Mouse (Mus musculus) hindbrain, postnatal 0 days (tissue): ENCODE measurements around the gene Rab38. TPM values are rescaled to one million over a fixed set of nuclear protein-coding genes. Genes with fewer than 3 reads are reported as not detected.

Source experiments
- ATAC-seq: fragments of 200-750 bp; cut with Nextera tagmentation; 2 replicates; pipeline ENCODE4 v1.8.0; 2017; ENCODE audit warnings: mild to moderate bottlenecking, moderate TSS enrichment, moderate library complexity
- DNase-seq: peaks from one replicate; pipeline ENCODE4 v3.0.0-alpha.2; 2015; ENCODE audit warnings: low spot score
- H3K27ac ChIP-seq: fragments of 300-500 bp; sonication (generic); 2 replicates; pipeline ENCODE4 v1.5.1; 2014; ENCODE audit warnings: mild to moderate bottlenecking
- H3K27me3 ChIP-seq: fragments of 300-500 bp; sonication (generic); 2 replicates; pipeline ENCODE4 v1.6.1; 2014; ENCODE audit warnings: low read length, mixed read lengths; ENCODE audit not compliant: insufficient read depth
- H3K36me3 ChIP-seq: fragments of 300-500 bp; sonication (generic); 2 replicates; pipeline ENCODE4 v1.6.1; 2014; ENCODE audit warnings: low read length, mixed read lengths; ENCODE audit not compliant: insufficient read depth
- H3K4me1 ChIP-seq: fragments of 300-500 bp; sonication (generic); 2 replicates; pipeline ENCODE4 v1.6.1; 2014; ENCODE audit warnings: antibody characterized with exemption, low read length, mixed read lengths; ENCODE audit not compliant: insufficient read depth
- H3K4me2 ChIP-seq: fragments of 300-500 bp; sonication (generic); 2 replicates; pipeline ENCODE4 v1.6.1; 2014; ENCODE audit warnings: low read depth, mild to moderate bottlenecking, low read length, moderate library complexity, mixed read lengths
- H3K4me3 ChIP-seq: fragments of 300-500 bp; sonication (generic); 2 replicates; pipeline ENCODE4 v1.5.1; 2014; ENCODE audit warnings: low read length
- H3K9ac ChIP-seq: fragments of 300-500 bp; sonication (generic); replicated peaks from 2 replicates; pipeline ENCODE4 v1.6.1; 2014; ENCODE audit warnings: mild to moderate bottlenecking, low read length, moderate library complexity, mixed read lengths
- H3K9me3 ChIP-seq: fragments of 300-500 bp; sonication (generic); 2 replicates; pipeline ENCODE4 v1.6.1; 2016; ENCODE audit warnings: low read length, mixed read lengths
- CTCF ChIP-seq: IDR thresholded peaks from 2 replicates; pipeline ENCODE4 v1.5.1; 2016; ENCODE audit warnings: antibody characterized with exemption, control low read depth, low read depth
- whole genome bisulfite sequencing: fragments of 180-500 bp; shearing (Covaris S2); extraction: QIAGEN DNeasy Blood & Tissue Kit; methylation state at CpG from one replicate; pipeline ENCODE4 v1.1.7; 2014; 5-methylcytosine and 5-hydroxymethylcytosine counted together
- polyA plus RNA-seq: library from polyadenylated mRNA; unstranded; fragments of >200 nt; fragmentation: Nextera tagmentation; extraction: Ambion mirVana; gene quantifications from 2 replicates; pipeline ENCODE4 v1.2.1, GENCODE M21; 2015
- total RNA-seq: library from RNA; depleted of rRNA; stranded (reverse); fragments of >200 nt; gene quantifications from 2 replicates; pipeline ENCODE4 v1.2.3, GENCODE M21; 2014; rRNA removed

Gene Rab38
- 1.4 and 2.0 TPM in 2 replicates for total RNA-seq
- polyA plus RNA-seq, result 2.0 and 2.3 TPM in 2 replicates

DNA sequence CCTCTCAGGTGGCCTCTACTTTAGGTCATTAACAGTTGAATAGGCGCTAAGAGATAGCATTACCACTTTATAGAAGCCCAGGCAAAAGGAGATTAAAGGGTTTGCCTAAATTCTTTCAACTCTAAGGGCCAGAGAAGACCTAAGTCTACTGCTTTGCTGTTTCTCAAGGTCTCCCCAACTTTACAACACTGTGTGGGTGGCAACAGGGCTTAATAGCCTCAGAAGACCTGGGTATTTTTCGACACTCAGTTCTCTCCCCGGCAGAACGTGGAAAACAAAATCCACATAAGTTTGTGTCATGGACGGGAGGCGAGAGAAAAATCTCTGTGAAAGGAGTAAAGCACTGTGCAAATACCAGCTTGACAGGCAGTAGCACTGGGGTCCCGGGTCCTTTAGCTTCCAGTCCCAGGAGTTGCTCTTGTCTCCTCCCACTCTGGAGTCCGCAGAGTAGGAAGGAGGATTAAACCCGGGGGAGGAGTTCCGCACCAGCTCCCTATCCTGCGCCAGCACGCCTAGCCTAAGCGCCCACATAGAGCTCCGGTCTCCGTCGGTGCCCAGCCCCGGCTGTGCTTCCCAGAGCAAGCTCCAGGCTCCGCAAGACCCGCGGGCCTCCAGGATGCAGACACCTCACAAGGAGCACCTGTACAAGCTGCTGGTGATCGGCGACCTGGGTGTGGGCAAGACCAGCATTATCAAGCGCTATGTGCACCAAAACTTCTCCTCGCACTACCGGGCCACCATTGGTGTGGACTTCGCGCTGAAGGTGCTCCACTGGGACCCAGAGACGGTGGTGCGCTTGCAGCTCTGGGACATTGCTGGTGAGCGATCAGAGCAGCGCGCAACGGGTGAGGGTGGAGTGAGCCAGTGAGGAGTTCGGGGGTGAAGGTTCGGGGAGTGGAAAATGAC, at the start of gene Rab38:
Rab38 (plus strand) TSS at position 488 of the 906 bp plus-strand sequence.
- TF ChIP-seq CTCF, result no peak
- ATAC-seq, result peak; percentile 89
- H3K4me1 ChIP-seq, result no peaks in the 10 kb centered on the region
- H3K9ac ChIP-seq, result peak within 1 kb of the TSS; percentile 31
- no peaks in the 10 kb centered on the region for H3K9me3 ChIP-seq
- H3K4me2 ChIP-seq, result peak within 1 kb of the TSS; percentile 81
- 2% methylated on average over 35 of the region's 35 CpGs for WGBS
- no peaks in the 10 kb centered on the region for H3K36me3 ChIP-seq
- peak; percentile 61 for DNase-seq
- no peak within 1 kb of the TSS for H3K27ac ChIP-seq
- peak within 1 kb of the TSS; percentile 52 for H3K4me3 ChIP-seq
- peaks cover 4% of the 10 kb centered on the region; the same call in 1 of the 2 replicates for H3K27me3 ChIP-seq

DNA sequence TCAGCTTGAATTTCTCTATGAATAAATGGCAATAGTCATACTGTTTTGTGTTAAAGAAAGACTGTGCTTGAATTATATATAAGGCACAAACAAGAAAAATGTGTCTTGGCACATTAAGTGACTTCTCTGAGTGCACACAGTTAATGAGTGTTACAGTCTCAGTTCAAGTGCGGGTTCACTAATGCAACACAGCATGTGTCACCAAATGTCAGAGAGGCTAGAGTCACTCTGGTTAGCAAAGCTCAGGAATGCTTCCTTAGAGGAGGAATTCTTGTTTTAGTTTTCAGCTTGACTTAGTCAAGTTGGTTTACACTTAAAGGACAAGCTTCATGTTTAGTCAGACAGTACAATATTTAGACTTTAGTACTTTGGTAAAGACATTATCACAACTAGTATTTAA, 35.5 kb upstream of the Rab38 start:
- 51% methylated on average over 1 of the region's 1 CpGs for WGBS
- H3K9ac ChIP-seq, result no peak overlapping the region
- no peak overlapping the region for H3K4me3 ChIP-seq
- no peak for TF ChIP-seq CTCF
- H3K4me2 ChIP-seq, result no peak overlapping the region
- ATAC-seq (no peak), DNase-seq (no peak)
- H3K36me3 ChIP-seq, result no peaks in the 10 kb centered on the region
- H3K9me3 ChIP-seq, result no peaks in the 10 kb centered on the region
- no peak overlapping the region for H3K27ac ChIP-seq
- H3K27me3 ChIP-seq, result no peaks in the 10 kb centered on the region
- no peaks in the 10 kb centered on the region for H3K4me1 ChIP-seq

DNA sequence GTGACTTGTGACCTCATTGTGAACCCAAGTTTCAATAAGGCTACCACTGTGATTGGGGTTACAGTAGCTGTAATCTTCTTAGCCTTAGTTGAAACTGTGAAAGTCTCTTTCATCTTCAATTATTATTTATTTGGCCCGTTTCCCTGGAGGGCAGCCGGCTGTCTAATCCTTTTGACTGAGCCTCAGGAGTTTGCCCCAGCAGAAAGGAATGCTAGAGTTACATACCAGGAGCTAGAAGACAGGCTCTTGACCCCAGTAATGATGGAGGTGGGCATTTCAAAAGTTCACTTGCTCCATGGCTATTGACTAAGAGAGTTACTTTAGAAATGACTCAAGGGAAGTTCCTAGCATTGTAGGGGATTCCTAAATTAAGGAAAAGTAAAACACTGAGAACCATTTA, 34.3 kb upstream of the Rab38 start:
- 49% methylated on average over 2 of the region's 2 CpGs for WGBS
- H3K27me3 ChIP-seq, result no peaks in the 10 kb centered on the region
- no peaks in the 10 kb centered on the region for H3K9me3 ChIP-seq
- DNase-seq (no peak), ATAC-seq (no peak)
- TF ChIP-seq CTCF, result no peak
- H3K4me3 ChIP-seq, result no peak overlapping the region
- H3K36me3 ChIP-seq, result no peaks in the 10 kb centered on the region
- H3K9ac ChIP-seq, result no peak overlapping the region
- H3K4me1 ChIP-seq, result no peaks in the 10 kb centered on the region
- no peak overlapping the region for H3K27ac ChIP-seq
- no peak overlapping the region for H3K4me2 ChIP-seq

DNA sequence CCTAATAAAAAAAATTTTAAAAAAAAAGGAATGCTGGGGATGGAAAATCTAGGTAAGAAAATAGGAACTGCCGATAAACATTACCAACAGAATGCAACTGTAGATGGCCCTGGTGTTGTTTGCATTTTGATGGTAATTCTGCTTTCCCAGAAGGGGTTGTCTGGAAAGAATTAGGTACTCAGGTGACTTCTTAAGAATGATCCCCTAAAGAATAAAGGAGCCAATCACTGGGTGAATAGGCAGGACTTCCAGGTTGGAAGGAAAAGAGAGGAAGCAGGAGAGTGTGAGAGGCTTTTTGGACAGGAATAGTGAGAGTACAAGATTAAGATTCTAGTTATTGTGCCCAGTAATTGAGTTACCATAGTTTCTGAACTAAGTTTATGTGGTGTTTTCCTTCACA, 24.8 kb upstream of the Rab38 start:
- no peak overlapping the region for H3K4me3 ChIP-seq
- no peak for TF ChIP-seq CTCF
- no peaks in the 10 kb centered on the region for H3K36me3 ChIP-seq
- no peaks in the 10 kb centered on the region for H3K4me1 ChIP-seq
- H3K9ac ChIP-seq, result no peak overlapping the region
- no peak overlapping the region for H3K27ac ChIP-seq
- ATAC-seq (no peak), DNase-seq (no peak)
- no peaks in the 10 kb centered on the region for H3K9me3 ChIP-seq
- no peaks in the 10 kb centered on the region for H3K27me3 ChIP-seq
- 94% methylated on average over 1 of the region's 1 CpGs for WGBS
- H3K4me2 ChIP-seq, result no peak overlapping the region

DNA sequence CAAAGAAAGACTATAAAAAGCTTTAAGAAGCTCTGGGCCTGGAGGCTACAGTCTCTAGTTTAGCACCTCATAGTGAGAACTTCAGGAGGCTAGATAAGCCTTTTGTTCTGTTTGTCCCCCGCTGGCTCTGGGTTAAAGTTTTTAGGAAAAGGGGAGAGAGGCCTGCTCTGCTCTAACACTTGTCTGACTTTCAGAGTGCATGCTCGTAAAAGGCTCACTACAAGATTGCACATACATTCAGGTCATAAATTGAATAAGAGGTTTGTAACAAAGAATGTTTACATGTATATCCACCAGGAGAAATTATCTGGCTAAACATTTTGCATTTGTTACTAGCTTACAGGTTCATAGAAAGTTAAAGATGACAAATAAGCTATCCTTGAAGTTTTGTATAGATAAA, 23.6 kb upstream of the Rab38 start:
- H3K4me1 ChIP-seq, result no peaks in the 10 kb centered on the region
- no peak overlapping the region for H3K9ac ChIP-seq
- no peak for TF ChIP-seq CTCF
- 90% methylated on average over 2 of the region's 2 CpGs for WGBS
- no peak overlapping the region for H3K27ac ChIP-seq
- H3K4me2 ChIP-seq, result no peak overlapping the region
- no peaks in the 10 kb centered on the region for H3K36me3 ChIP-seq
- H3K9me3 ChIP-seq, result no peaks in the 10 kb centered on the region
- no peak for DNase-seq
- H3K4me3 ChIP-seq, result no peak overlapping the region
- ATAC-seq, result no peak
- H3K27me3 ChIP-seq, result no peaks in the 10 kb centered on the region

DNA sequence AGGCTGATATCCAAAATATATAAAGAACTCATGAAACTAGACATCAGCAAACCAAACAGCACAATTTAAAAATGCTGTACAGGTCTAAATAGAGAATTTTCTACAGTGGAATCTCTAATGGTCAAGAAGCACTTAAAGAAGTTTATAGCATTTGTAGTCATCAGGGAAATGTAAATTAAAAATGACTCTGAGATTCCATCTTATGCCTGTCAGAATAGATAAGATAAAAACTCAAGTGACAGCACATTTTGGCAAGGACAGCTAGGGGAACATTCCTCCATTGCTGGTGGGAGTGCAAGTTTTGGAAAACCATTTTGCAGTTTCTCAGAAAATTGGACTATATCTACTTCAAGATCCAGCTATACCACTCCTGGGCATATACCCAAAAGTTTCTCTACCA, 8.3 kb upstream of the Rab38 start:
- Histone ChIP-seq H3K9ac (no peak overlapping the region), H3K27ac (no peak overlapping the region), H3K4me2 (no peak overlapping the region), H3K36me3 (no peaks in the 10 kb centered on the region), H3K27me3 (no peaks in the 10 kb centered on the region), H3K4me1 (no peaks in the 10 kb centered on the region), H3K4me3 (no peak overlapping the region), H3K9me3 (no peaks in the 10 kb centered on the region)
- DNase-seq (no peak), ATAC-seq (no peak)
- no peak for TF ChIP-seq CTCF

DNA sequence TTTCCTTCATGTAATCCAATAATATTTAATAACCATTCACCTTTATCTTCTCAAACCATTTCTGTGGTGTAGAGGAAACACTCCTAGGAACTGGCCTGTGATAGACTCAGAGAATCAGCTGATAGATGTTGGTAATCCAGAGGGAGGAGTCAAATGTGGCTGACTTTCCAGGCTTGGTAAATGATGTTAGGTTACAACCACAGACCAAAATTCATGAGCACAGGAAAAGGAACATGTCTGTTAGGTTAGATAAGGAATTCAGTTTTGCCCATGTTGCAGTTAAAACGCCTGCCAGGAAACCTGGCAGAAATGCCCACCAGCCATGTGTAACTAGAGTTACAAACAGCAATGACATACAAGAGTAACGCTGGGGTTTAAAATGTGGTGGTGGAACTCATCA, 6.2 kb upstream of the Rab38 start:
- 83% methylated on average over 2 of the region's 2 CpGs for WGBS
- no peak overlapping the region for H3K9ac ChIP-seq
- H3K4me3 ChIP-seq, result no peak overlapping the region
- TF ChIP-seq CTCF, result no peak
- DNase-seq, result no peak
- no peak for ATAC-seq
- no peak overlapping the region for H3K4me2 ChIP-seq
- no peaks in the 10 kb centered on the region for H3K36me3 ChIP-seq
- H3K9me3 ChIP-seq, result no peaks in the 10 kb centered on the region
- H3K4me1 ChIP-seq, result no peaks in the 10 kb centered on the region
- H3K27me3 ChIP-seq, result no peaks in the 10 kb centered on the region
- no peak overlapping the region for H3K27ac ChIP-seq
